Comparison of ENCODE assay signal across 29 mouse cellular contexts in genomic region chr11:70828975-70829615, GRCm38 (mm10). TPM values are rescaled to one million over a fixed set of nuclear protein-coding genes. Genes with fewer than 3 reads are reported as not detected.
DNase-seq lines count a peak whose midpoint lies in the region; ATAC-seq and TF ChIP-seq lines count a peak whose summit lies in the region.
"Had no signal": no experiment of that assay in that cellular context is flagged by ENCODE, and none has a peak within 500 bp of the region (broad histone marks: within the 10 kb centered on the region; RNA-seq: fewer than 3 reads in every experiment).

No protein-coding gene starts in this region.

- no peak overlapping the region for H3K4me3 ChIP-seq in midbrain, embryonic 16.5 days (ENCODE audit: low read depth, low read length)
- no peak overlapping the region for H3K4me3 ChIP-seq in layer of hippocampus, adult 2 months
- H3K4me3 ChIP-seq: forebrain, embryonic 12.5 days; heart, adult 2 months; hindbrain, embryonic 12.5 days; megakaryocyte, embryonic 14.5 days; neural tube, embryonic 13.5 days; stomach, embryonic 15.5 days had no signal

- TF ChIP-seq CTCF in layer of hippocampus, adult 2 months (conservative IDR thresholded peaks at IDR 0.05): no peak

- H3K9me3 ChIP-seq in midbrain, embryonic 16.5 days (replicated peaks; ENCODE audit: control insufficient read depth, low read length, poor library complexity, severe bottlenecking): no peaks in the 10 kb centered on the region
- H3K9me3 ChIP-seq: hindbrain, embryonic 12.5 days; neural tube, embryonic 13.5 days; stomach, embryonic 15.5 days had no signal

- H3K36me3 ChIP-seq in midbrain, embryonic 16.5 days (ENCODE audit: control insufficient read depth, insufficient read depth, low read length): no peaks in the 10 kb centered on the region
- H3K36me3 ChIP-seq: forebrain, embryonic 12.5 days; hindbrain, embryonic 12.5 days; neural tube, embryonic 13.5 days; stomach, embryonic 15.5 days had no signal

- peak; percentile 37; the same call in 1 of the 2 replicates for ATAC-seq in granulocyte monocyte progenitor cell, adult 5-6 weeks (replicated peaks; ENCODE audit: poor library complexity, severe bottlenecking)
- ATAC-seq in midbrain, embryonic 16.5 days: no peak

- H3K27me3 ChIP-seq in midbrain, embryonic 16.5 days (ENCODE audit: control insufficient read depth, insufficient read depth, low read depth, low read length): no peaks in the 10 kb centered on the region
- H3K27me3 ChIP-seq: forebrain, embryonic 12.5 days; hindbrain, embryonic 12.5 days; neural tube, embryonic 13.5 days; stomach, embryonic 15.5 days had no signal

- no peak overlapping the region for H3K4me2 ChIP-seq in midbrain, embryonic 16.5 days (ENCODE audit: low read length)
- H3K4me2 ChIP-seq: forebrain, embryonic 12.5 days; hindbrain, embryonic 12.5 days; liver, embryonic 11.5 days; neural tube, embryonic 13.5 days; stomach, embryonic 15.5 days had no signal

- no peak overlapping the region for H3K27ac ChIP-seq in midbrain, embryonic 16.5 days (ENCODE audit: low read length)
- H3K27ac ChIP-seq in layer of hippocampus, adult 2 months: no peak overlapping the region
- H3K27ac ChIP-seq: forebrain, embryonic 12.5 days; heart, adult 2 months; hindbrain, embryonic 12.5 days; neural tube, embryonic 13.5 days; stomach, embryonic 15.5 days had no signal

- WGBS in midbrain, embryonic 16.5 days: 94% methylated on average over 11 of the region's 11 CpGs

- H3K4me1 ChIP-seq in midbrain, embryonic 16.5 days (ENCODE audit: control insufficient read depth, insufficient read depth, low read length): no peaks in the 10 kb centered on the region
- H3K4me1 ChIP-seq: forebrain, embryonic 12.5 days; hindbrain, embryonic 12.5 days; neural tube, embryonic 13.5 days; stomach, embryonic 15.5 days had no signal

- peak; percentile 20 for DNase-seq in testis, postnatal 14 days (ENCODE audit: low spot score)
- DNase-seq in testis, postnatal 10 days (ENCODE audit: low spot score): no peak
- DNase-seq in adipocyte (ENCODE audit: low spot score): peak; percentile 49
- peak; percentile 64 for DNase-seq in yolk sac, embryonic 10.5 days (ENCODE audit: low spot score)
- DNase-seq in layer of hippocampus, adult 2 months (ENCODE audit: low spot score in 2 of 2): no peak
- DNase-seq in cerebellum, adult 11 months: no peak
- DNase-seq: adrenal gland, adult 8-10 months; cerebellum, adult 8-10 months; cerebellum, postnatal 36 days; gastrocnemius, postnatal 10 days; heart, adult 2 months; kidney, postnatal 14 days; lung, postnatal 14 days; midbrain, embryonic 14.5 days; retina, postnatal 1 day; thymus, adult 2 months had no signal

- H3K9ac ChIP-seq in midbrain, embryonic 16.5 days (ENCODE audit: low read depth, low read length): no peak overlapping the region
- H3K9ac ChIP-seq: forebrain, embryonic 12.5 days; hindbrain, embryonic 12.5 days; neural tube, embryonic 13.5 days; stomach, embryonic 15.5 days had no signal

RNA-seq across cellular contexts. Expression of gene Rabep1, which starts 15.5 kb away (rescaled TPM):
- 20.4 and 22.5 TPM in 2 replicates for total RNA-seq in granulocyte monocyte progenitor cell, adult 5-6 weeks (2014; fragmentation: Nextera tagmentation)
- 32.1 and 36.9 TPM in 2 replicates for total RNA-seq in granulocyte monocyte progenitor cell, adult 5-6 weeks (2017)
- 88.6 and 91.0 TPM in 2 replicates for polyA plus RNA-seq in midbrain, embryonic 16.5 days (2015; fragmentation: Nextera tagmentation; extraction: Ambion mirVana)
- 100 to 1,000 TPM; 122 to 124 TPM for total RNA-seq in layer of hippocampus, adult 2 months (2021)

RNA-seq across cellular contexts. Expression of gene Scimp, which starts 16.7 kb away (rescaled TPM):
- total RNA-seq in granulocyte monocyte progenitor cell, adult 5-6 weeks (2014; fragmentation: Nextera tagmentation): not detected in 2 replicates
- not detected in 2 replicates for total RNA-seq in granulocyte monocyte progenitor cell, adult 5-6 weeks (2017)
- polyA plus RNA-seq in midbrain, embryonic 16.5 days (2015; fragmentation: Nextera tagmentation; extraction: Ambion mirVana): not detected in 2 replicates
- not detected for total RNA-seq in layer of hippocampus, adult 2 months (2021)
- total RNA-seq: ES-E14; gastrocnemius, postnatal 10 days; layer of hippocampus, adult 18-20 months; layer of hippocampus, postnatal 25 days; left cerebral cortex, postnatal 10 days had no signal
- polyA plus RNA-seq: forebrain, embryonic 12.5 days; hindbrain, embryonic 12.5 days; limb, embryonic 11.5 days; neural tube, embryonic 13.5 days had no signal

Comparison
In these comparisons a context has a peak if more than half of its experiments do, and no peak if none do; other contexts are left out.
1. DNase-seq: peak in testis, postnatal 14 days (single experiment), adipocyte (single experiment) and yolk sac, embryonic 10.5 days (single experiment); none in testis, postnatal 10 days (single experiment), layer of hippocampus, adult 2 months (0 of 2) and cerebellum, adult 11 months (single experiment).